Mouse (Mus musculus): ENCODE data around the gene Hdac7. TPM values are rescaled to one million over a fixed set of nuclear protein-coding genes. Genes with fewer than 3 reads are reported as not detected.

Hdac7 gene
- polyA plus RNA-seq, 1 experiment from 2014 or later: 25.4 TPM

GRCm38 (mm10) chr15:97778311-97779098 lies 65.8 kb downstream of the Hdac7 start, which contains the start of gene Slc48a1:
Gene Slc48a1 (plus strand): TSS chr15:97778520.
- ATAC-seq (ENCODE audit: insufficient number of reproducible peaks, low FRiP score, low TSS enrichment, low read depth) (no peak), DNase-seq (ENCODE audit: low spot score) (no peak)
- Histone ChIP-seq H3K27me3 (ENCODE audit: control insufficient read depth, insufficient read depth, low read length) (no peaks in the 10 kb centered on the region), H3K9me3 (ENCODE audit: control insufficient read depth, low read length) (no peaks in the 10 kb centered on the region), H3K27ac (replicated peaks; ENCODE audit: low read depth, low read length) (no peak within 1 kb of the TSS), H3K4me3 (ENCODE audit: low read depth, low read length) (no peak within 1 kb of the TSS), H3K4me1 (ENCODE audit: control insufficient read depth, insufficient read depth, low read length) (peaks cover 23% of the 10 kb centered on the region), H3K9ac (ENCODE audit: low read length) (no peak within 1 kb of the TSS), H3K36me3 (ENCODE audit: control insufficient read depth, insufficient read depth, low read length) (no peaks in the 10 kb centered on the region), H3K4me2 (ENCODE audit: low read depth, severe bottlenecking) (no peak within 1 kb of the TSS)
- WGBS: 86% methylated on average over 8 of the region's 8 CpGs

GRCm38 (mm10) chr15:97776919-97777318 lies 67.4 kb downstream of the Hdac7 start:
- ATAC-seq (ENCODE audit: insufficient number of reproducible peaks, low FRiP score, low TSS enrichment, low read depth): no peak
- no peak for DNase-seq (ENCODE audit: low spot score)
- H3K9ac ChIP-seq (ENCODE audit: low read length): no peak overlapping the region
- no peaks in the 10 kb centered on the region for H3K36me3 ChIP-seq (ENCODE audit: control insufficient read depth, insufficient read depth, low read length)
- no peak overlapping the region for H3K4me3 ChIP-seq (ENCODE audit: low read depth, low read length)
- no peaks in the 10 kb centered on the region for H3K27me3 ChIP-seq (ENCODE audit: control insufficient read depth, insufficient read depth, low read length)
- WGBS: 73% methylated on average over 6 of the region's 6 CpGs
- no peak overlapping the region for H3K4me2 ChIP-seq (ENCODE audit: low read depth, severe bottlenecking)
- no peaks in the 10 kb centered on the region for H3K9me3 ChIP-seq (ENCODE audit: control insufficient read depth, low read length)
- no peak overlapping the region for H3K27ac ChIP-seq (replicated peaks; ENCODE audit: low read depth, low read length)
- peaks cover 18% of the 10 kb centered on the region; the same call in 1 of the 2 replicates for H3K4me1 ChIP-seq (ENCODE audit: control insufficient read depth, insufficient read depth, low read length)

- no peaks in the 10 kb centered on the region for H3K9me3 ChIP-seq (ENCODE audit: control insufficient read depth, low read length)
- H3K4me3 ChIP-seq (ENCODE audit: low read depth, low read length): no peak overlapping the region
- no peaks in the 10 kb centered on the region for H3K27me3 ChIP-seq (ENCODE audit: control insufficient read depth, insufficient read depth, low read length)
- 11% methylated on average over 8 of the region's 8 CpGs for WGBS
- no peak overlapping the region for H3K27ac ChIP-seq (replicated peaks; ENCODE audit: low read depth, low read length)
- no peak overlapping the region for H3K9ac ChIP-seq (ENCODE audit: low read length)
- ATAC-seq (ENCODE audit: insufficient number of reproducible peaks, low FRiP score, low TSS enrichment, low read depth) (no peak), DNase-seq (ENCODE audit: low spot score) (peak; percentile 81)
- no peaks in the 10 kb centered on the region for H3K36me3 ChIP-seq (ENCODE audit: control insufficient read depth, insufficient read depth, low read length)
- H3K4me1 ChIP-seq (ENCODE audit: control insufficient read depth, insufficient read depth, low read length): peaks cover 18% of the 10 kb centered on the region; the same call in 1 of the 2 replicates
- no peak overlapping the region for H3K4me2 ChIP-seq (ENCODE audit: low read depth, severe bottlenecking)
Measured at GRCm38 (mm10) chr15:97776514-97776913, 67.8 kb downstream of the Hdac7 start.

GRCm38 (mm10) chr15:97773961-97774370 lies 70.3 kb downstream of the Hdac7 start:
- ATAC-seq (ENCODE audit: insufficient number of reproducible peaks, low FRiP score, low TSS enrichment, low read depth): no peak
- Histone ChIP-seq H3K4me3 (ENCODE audit: low read depth, low read length) (no peak overlapping the region), H3K36me3 (ENCODE audit: control insufficient read depth, insufficient read depth, low read length) (no peaks in the 10 kb centered on the region), H3K27ac (replicated peaks; ENCODE audit: low read depth, low read length) (peak overlapping the region; percentile 33; the same call in 1 of the 2 replicates), H3K4me1 (ENCODE audit: control insufficient read depth, insufficient read depth, low read length) (peaks cover 8% of the 10 kb centered on the region; the same call in 1 of the 2 replicates), H3K4me2 (ENCODE audit: low read depth, severe bottlenecking) (no peak overlapping the region), H3K9ac (ENCODE audit: low read length) (no peak overlapping the region), H3K27me3 (ENCODE audit: control insufficient read depth, insufficient read depth, low read length) (no peaks in the 10 kb centered on the region), H3K9me3 (ENCODE audit: control insufficient read depth, low read length) (no peaks in the 10 kb centered on the region; the same call in 1 of the 2 replicates)
- DNase-seq (ENCODE audit: low spot score): no peak
- WGBS: 69% methylated on average over 5 of the region's 5 CpGs

- H3K27me3 ChIP-seq (ENCODE audit: control insufficient read depth, insufficient read depth, low read length): no peaks in the 10 kb centered on the region
- no peak overlapping the region for H3K4me3 ChIP-seq (ENCODE audit: low read depth, low read length)
- ATAC-seq (ENCODE audit: insufficient number of reproducible peaks, low FRiP score, low TSS enrichment, low read depth) (no peak), DNase-seq (ENCODE audit: low spot score) (no peak)
- WGBS: 41% methylated on average over 5 of the region's 5 CpGs
- peaks cover 11% of the 10 kb centered on the region; the same call in 1 of the 2 replicates for H3K4me1 ChIP-seq (ENCODE audit: control insufficient read depth, insufficient read depth, low read length)
- no peaks in the 10 kb centered on the region; the same call in 1 of the 2 replicates for H3K9me3 ChIP-seq (ENCODE audit: control insufficient read depth, low read length)
- H3K27ac ChIP-seq (replicated peaks; ENCODE audit: low read depth, low read length): no peak overlapping the region; the same call in 1 of the 2 replicates
- no peak overlapping the region for H3K4me2 ChIP-seq (ENCODE audit: low read depth, severe bottlenecking)
- no peaks in the 10 kb centered on the region for H3K36me3 ChIP-seq (ENCODE audit: control insufficient read depth, insufficient read depth, low read length)
- H3K9ac ChIP-seq (ENCODE audit: low read length): no peak overlapping the region
Measured at GRCm38 (mm10) chr15:97773108-97773507, 71.2 kb downstream of the Hdac7 start.

GRCm38 (mm10) chr15:97770280-97770679 lies 74.0 kb downstream of the Hdac7 start:
- Histone ChIP-seq H3K27ac (replicated peaks; ENCODE audit: low read depth, low read length) (no peak overlapping the region), H3K9me3 (ENCODE audit: control insufficient read depth, low read length) (no peaks in the 10 kb centered on the region; the same call in 1 of the 2 replicates), H3K27me3 (ENCODE audit: control insufficient read depth, insufficient read depth, low read length) (peaks cover 6% of the 10 kb centered on the region), H3K36me3 (ENCODE audit: control insufficient read depth, insufficient read depth, low read length) (no peaks in the 10 kb centered on the region), H3K9ac (ENCODE audit: low read length) (no peak overlapping the region), H3K4me1 (ENCODE audit: control insufficient read depth, insufficient read depth, low read length) (peaks cover 30% of the 10 kb centered on the region), H3K4me3 (ENCODE audit: low read depth, low read length) (no peak overlapping the region), H3K4me2 (ENCODE audit: low read depth, severe bottlenecking) (no peak overlapping the region)
- ATAC-seq (ENCODE audit: insufficient number of reproducible peaks, low FRiP score, low TSS enrichment, low read depth) (no peak), DNase-seq (ENCODE audit: low spot score) (no peak)
- WGBS: 68% methylated on average over 8 of the region's 8 CpGs

- ATAC-seq (ENCODE audit: insufficient number of reproducible peaks, low FRiP score, low TSS enrichment, low read depth): peak; percentile 45
- peaks cover 6% of the 10 kb centered on the region for H3K27me3 ChIP-seq (ENCODE audit: control insufficient read depth, insufficient read depth, low read length)
- H3K4me1 ChIP-seq (ENCODE audit: control insufficient read depth, insufficient read depth, low read length): peaks cover 29% of the 10 kb centered on the region
- H3K9ac ChIP-seq (ENCODE audit: low read length): peak overlapping the region; percentile 55
- WGBS: 0% methylated on average over 18 of the region's 18 CpGs
- H3K36me3 ChIP-seq (ENCODE audit: control insufficient read depth, insufficient read depth, low read length): no peaks in the 10 kb centered on the region
- H3K4me2 ChIP-seq (ENCODE audit: low read depth, severe bottlenecking): peak overlapping the region; percentile 59
- peak overlapping the region; percentile 37 for H3K4me3 ChIP-seq (ENCODE audit: low read depth, low read length)
- H3K27ac ChIP-seq (replicated peaks; ENCODE audit: low read depth, low read length): no peak overlapping the region
- no peaks in the 10 kb centered on the region; the same call in 1 of the 2 replicates for H3K9me3 ChIP-seq (ENCODE audit: control insufficient read depth, low read length)
- DNase-seq (ENCODE audit: low spot score): peak; percentile 66
Measured at GRCm38 (mm10) chr15:97768192-97768591, 76.1 kb downstream of the Hdac7 start.

GRCm38 (mm10) chr15:97767280-97768186 lies 76.8 kb downstream of the Hdac7 start, which contains the start of gene Rapgef3:
Gene Rapgef3 (minus strand): TSS chr15:97767972.
- peaks cover 31% of the 10 kb centered on the region for H3K4me1 ChIP-seq (ENCODE audit: control insufficient read depth, insufficient read depth, low read length)
- H3K9me3 ChIP-seq (ENCODE audit: control insufficient read depth, low read length): no peaks in the 10 kb centered on the region; the same call in 1 of the 2 replicates
- no peak within 1 kb of the TSS for H3K27ac ChIP-seq (replicated peaks; ENCODE audit: low read depth, low read length)
- under 1% methylated on average over 43 of the region's 44 CpGs for WGBS
- peaks cover 6% of the 10 kb centered on the region for H3K27me3 ChIP-seq (ENCODE audit: control insufficient read depth, insufficient read depth, low read length)
- DNase-seq (ENCODE audit: low spot score) (peak; percentile 84), ATAC-seq (ENCODE audit: insufficient number of reproducible peaks, low FRiP score, low TSS enrichment, low read depth) (peak; percentile 74)
- peak within 1 kb of the TSS; percentile 59 for H3K4me2 ChIP-seq (ENCODE audit: low read depth, severe bottlenecking)
- H3K4me3 ChIP-seq (ENCODE audit: low read depth, low read length): peak within 1 kb of the TSS; percentile 37
- peak within 1 kb of the TSS; percentile 55 for H3K9ac ChIP-seq (ENCODE audit: low read length)
- H3K36me3 ChIP-seq (ENCODE audit: control insufficient read depth, insufficient read depth, low read length): no peaks in the 10 kb centered on the region

Measured in limb, embryonic 11.5 days (tissue).